Mouse (Mus musculus) layer of hippocampus, adult 2 months (tissue): ENCODE data around the gene Cmtm7. TPM values are rescaled to one million over a fixed set of nuclear protein-coding genes. Genes with fewer than 3 reads are reported as not detected.

Experiments
- DNase-seq, 2 experiments: peaks; one replicate each; pipeline ENCODE4 v3.0.0; 2022; ENCODE audit warnings: low spot score in 2 of 2
- H3K27ac ChIP-seq: fragments of 200-600 bp; 2 replicates; pipeline ENCODE4 v1.8.1; 2022
- H3K4me3 ChIP-seq: fragments of 200-600 bp; 2 replicates; pipeline ENCODE4 v1.8.1; 2022; ENCODE audit warnings: mild to moderate bottlenecking
- CTCF ChIP-seq: fragments of 200-600 bp; conservative IDR thresholded peaks from 2 replicates; pipeline ENCODE4 v1.8.1; 2022; ENCODE audit warnings: antibody characterized with exemption, mild to moderate bottlenecking, moderate library complexity
- long read RNA-seq, 2 experiments: library from polyadenylated mRNA; stranded (forward); transcript quantifications; one replicate each; pipeline ENCODE4 v2.0.0; 2021; ENCODE audit warnings: borderline mapping rate in 2 of 2
- total RNA-seq, 2 experiments: library from RNA; stranded (reverse); gene quantifications; 2 replicates each; pipeline ENCODE4 v1.2.3; 2021

Cmtm7 gene
- 1 to 10 TPM; 4.3 to 4.8 TPM for total RNA-seq
- long read RNA-seq, experiment 1 = 0 reads
- long read RNA-seq, experiment 2, partial matches to known transcripts = 0 of 1 reads
- long read RNA-seq, experiment 2, other reads (novel, unspliced or antisense) = 0 of 1 reads

DNA sequence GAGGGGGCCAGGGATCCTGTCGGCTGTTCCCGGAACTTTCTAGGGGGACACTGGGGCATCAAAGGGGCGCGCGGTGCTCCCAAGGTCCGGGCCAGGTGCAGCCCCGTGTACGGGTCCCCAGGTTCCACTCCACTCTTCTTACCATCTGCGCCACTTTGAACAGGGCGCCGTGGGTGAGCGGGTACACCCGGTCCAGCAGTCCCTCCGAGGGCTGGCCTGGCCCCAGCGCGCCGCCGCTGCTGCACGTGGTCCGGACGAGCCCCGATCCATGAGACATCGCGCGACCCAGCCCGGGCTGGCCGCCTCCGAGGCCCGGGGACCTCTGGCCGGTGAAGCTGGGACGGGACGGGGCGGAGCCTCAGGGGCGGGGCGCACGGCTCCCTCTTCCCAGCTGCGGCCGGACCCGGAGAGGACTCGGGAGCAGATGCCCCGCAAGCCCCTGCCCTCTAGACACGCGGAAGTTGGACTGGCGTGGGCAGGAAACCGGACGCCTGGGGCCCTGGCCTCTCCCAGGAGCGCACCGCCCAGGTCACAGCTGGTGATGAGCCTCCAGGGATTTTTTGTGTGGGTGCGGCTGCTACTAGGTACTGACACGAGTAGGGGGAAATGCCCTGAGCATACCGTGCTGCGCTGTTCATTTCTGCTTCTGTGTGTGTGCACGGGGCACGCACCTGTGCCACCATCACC lies at the start of gene Cmtm7:
Gene Cmtm7, minus strand, starts transcription at position 331 of the 687 bp plus-strand sequence.
- peak within 1 kb of the TSS; percentile 57; the same call in 1 of the 2 replicates for H3K27ac ChIP-seq
- no peak for DNase-seq
- no peak; the same call in 1 of the 2 replicates for TF ChIP-seq CTCF
- peak within 1 kb of the TSS; percentile 57 for H3K4me3 ChIP-seq

DNA sequence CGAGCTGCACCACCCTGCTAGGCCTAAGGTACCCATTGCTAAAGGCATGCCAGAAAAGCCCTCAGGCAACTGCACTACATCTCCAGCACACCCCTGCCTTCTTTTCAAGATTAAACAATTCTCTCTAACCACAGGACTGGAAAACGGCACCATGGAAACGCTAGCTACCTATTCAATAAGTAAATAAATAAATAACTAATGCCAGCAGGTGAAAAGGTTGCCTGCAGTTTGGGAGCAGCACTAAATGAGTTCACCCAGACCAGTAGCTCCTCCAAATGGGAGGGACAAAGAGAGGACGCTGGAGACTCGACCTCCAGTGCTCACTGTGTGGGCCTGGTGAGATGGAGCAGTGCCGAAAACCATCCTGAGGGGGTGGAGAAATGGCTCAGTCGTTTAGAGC lies 48.7 kb upstream of the Cmtm7 start:
- TF ChIP-seq CTCF = no peak
- Histone ChIP-seq H3K27ac (no peak overlapping the region), H3K4me3 (no peak overlapping the region)
- no peak for DNase-seq

DNA sequence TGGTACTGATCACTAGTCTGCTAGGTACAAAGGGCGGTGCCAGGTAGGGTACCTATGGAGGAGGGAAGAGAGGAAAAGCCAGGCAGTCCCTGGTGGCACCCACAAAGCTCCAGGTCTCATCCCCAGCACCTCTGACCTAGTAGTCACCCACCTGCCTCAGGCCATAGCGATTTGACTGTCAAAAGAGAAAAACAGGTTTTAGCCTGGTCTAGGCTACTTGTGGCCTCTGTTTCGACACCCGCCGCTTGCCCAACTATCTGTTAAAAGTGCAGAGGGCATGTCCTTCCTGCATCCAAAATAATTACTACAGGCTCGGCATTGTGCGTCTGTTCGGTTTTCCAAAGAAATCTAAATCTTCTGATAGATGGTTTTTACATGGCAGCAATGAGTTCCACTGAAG lies 48.0 kb upstream of the Cmtm7 start:
- TF ChIP-seq CTCF = no peak
- Histone ChIP-seq H3K4me3 (no peak overlapping the region), H3K27ac (no peak overlapping the region)
- no peak for DNase-seq

DNA sequence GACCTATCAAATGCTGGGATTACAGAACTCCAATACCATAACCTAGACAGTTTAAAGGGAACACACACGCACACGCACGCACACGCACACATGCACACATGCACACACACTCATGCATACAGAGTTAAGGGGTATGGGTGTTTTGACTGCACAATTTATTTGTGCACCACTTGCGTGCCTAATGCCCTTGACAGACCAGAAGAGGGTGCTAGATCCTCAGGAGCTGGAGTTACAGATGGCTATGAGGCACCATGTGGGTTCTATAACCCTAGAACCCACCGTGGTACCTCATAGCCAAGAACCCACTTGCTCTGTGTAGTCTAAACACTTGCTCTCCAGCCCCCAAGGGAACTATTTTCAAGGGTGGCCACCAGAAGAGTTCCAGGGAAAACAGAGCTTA lies 46.7 kb upstream of the Cmtm7 start:
- H3K27ac ChIP-seq = no peak overlapping the region
- DNase-seq = no peak
- TF ChIP-seq CTCF = no peak
- no peak overlapping the region for H3K4me3 ChIP-seq

DNA sequence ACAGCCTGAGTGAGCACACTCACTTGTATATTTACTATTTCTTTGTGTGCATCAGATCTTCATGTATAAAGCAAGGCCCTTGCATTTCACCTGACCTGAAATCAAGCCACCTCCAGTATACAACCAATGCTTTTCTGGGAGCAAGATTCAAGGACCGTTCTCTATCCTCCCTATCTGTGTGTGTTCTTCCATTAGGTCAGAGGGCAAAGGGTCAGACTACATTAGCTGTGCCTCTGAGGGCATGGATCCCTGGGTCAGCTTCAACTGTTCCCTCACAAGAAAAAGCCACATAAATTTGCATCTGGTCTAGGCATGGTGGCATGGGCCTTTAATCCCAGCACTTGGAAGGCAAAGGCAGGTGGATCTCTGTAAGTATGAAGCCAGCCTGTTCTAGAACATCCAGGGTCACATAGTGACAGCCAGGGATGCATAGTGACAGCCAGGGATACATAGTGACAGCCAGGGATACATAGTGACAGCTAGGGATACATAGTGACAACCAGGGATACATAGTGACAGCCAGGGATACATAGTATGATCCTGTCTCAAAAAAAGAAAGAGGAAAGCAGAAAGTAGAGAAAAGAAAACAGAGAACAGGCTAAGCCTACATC lies 45.7 kb upstream of the Cmtm7 start:
- DNase-seq = no peak

DNA sequence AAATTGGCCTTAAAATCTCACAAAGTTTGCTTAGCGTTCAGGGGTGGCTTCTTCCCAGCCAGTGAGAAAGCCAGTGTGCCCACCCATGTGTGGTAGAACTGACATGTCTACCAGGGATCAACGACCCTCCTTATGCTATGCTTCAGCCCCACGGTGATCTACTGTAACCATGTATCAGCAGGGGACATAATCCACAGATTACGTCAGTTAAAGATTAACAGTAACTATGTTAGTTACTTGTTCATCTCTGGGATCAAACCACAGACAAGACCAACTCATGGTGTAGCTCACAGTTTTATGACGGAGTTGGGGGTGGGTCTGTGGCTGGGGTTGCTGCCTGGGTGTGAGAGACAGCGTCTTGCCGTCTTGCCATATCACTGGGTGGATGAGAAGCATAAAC lies 42.5 kb upstream of the Cmtm7 start:
- no peak for TF ChIP-seq CTCF
- no peak for DNase-seq
- Histone ChIP-seq H3K4me3 (no peak overlapping the region), H3K27ac (no peak overlapping the region)

More for the DNA sequence above, 45.7 kb upstream of the Cmtm7 start:
- no peak for TF ChIP-seq CTCF
- Histone ChIP-seq H3K27ac (no peak overlapping the region), H3K4me3 (no peak overlapping the region)

- DNase-seq = no peak
- Histone ChIP-seq H3K27ac (no peak overlapping the region), H3K4me3 (no peak overlapping the region)
- TF ChIP-seq CTCF = no peak
Observed at GRCm38 (mm10) chr9:114821548-114822289, 40.1 kb upstream of the Cmtm7 start.

DNA sequence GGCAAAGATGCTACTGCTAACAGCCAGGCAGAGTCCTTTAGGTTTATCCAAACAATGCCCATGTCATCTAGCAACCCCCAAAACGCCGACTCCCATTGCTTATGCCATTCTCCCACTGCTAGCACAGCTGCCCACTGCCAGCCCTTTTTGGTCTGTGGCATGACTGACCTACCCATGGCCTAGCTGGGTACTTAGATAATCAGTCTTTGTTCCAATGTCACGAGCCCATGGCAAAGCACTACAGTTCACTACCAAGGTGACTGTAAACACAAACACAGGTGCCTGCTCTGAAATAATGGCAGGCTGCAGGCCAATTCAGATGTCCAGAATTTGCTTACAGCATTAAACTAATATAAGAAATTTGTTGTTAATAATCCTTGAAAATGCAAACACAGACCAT lies 37.3 kb upstream of the Cmtm7 start:
- TF ChIP-seq CTCF = no peak
- Histone ChIP-seq H3K27ac (no peak overlapping the region), H3K4me3 (no peak overlapping the region)
- no peak for DNase-seq

GRCm38 (mm10) chr9:114817012-114817411 lies 35.4 kb upstream of the Cmtm7 start:
- DNase-seq = no peak
- TF ChIP-seq CTCF = no peak
- H3K4me3 ChIP-seq = no peak overlapping the region
- H3K27ac ChIP-seq = no peak overlapping the region

- Histone ChIP-seq H3K4me3 (no peak overlapping the region), H3K27ac (no peak overlapping the region)
- no peak for TF ChIP-seq CTCF
- DNase-seq = no peak
Observed at GRCm38 (mm10) chr9:114816121-114816520, 34.5 kb upstream of the Cmtm7 start.

GRCm38 (mm10) chr9:114815315-114815714 lies 33.7 kb upstream of the Cmtm7 start:
- peak; percentile 87 for TF ChIP-seq CTCF
- no peak overlapping the region for H3K4me3 ChIP-seq
- DNase-seq = peak in 1 of 2 experiments; percentile 23
- H3K27ac ChIP-seq = no peak overlapping the region

DNA sequence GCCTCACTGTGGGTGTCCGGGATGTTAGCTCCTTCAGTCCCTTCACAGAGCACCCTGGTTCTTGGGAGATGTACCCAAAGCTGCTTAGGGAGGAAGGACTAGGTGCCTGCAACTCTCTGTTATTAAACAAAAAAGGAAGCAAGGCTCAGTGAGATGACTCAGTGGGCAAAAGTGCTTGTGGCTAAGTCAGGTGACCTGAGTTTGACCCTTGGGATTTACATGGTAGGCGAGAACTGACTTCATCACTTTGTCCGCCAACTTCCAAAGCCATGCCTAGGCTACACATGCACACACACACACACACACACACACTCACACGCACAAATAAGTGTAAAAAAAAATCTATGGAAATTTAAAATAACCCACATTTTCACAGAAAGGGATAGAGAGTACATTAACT lies 30.3 kb upstream of the Cmtm7 start:
- DNase-seq = no peak
- TF ChIP-seq CTCF = no peak
- H3K27ac ChIP-seq = no peak overlapping the region
- no peak overlapping the region for H3K4me3 ChIP-seq

DNA sequence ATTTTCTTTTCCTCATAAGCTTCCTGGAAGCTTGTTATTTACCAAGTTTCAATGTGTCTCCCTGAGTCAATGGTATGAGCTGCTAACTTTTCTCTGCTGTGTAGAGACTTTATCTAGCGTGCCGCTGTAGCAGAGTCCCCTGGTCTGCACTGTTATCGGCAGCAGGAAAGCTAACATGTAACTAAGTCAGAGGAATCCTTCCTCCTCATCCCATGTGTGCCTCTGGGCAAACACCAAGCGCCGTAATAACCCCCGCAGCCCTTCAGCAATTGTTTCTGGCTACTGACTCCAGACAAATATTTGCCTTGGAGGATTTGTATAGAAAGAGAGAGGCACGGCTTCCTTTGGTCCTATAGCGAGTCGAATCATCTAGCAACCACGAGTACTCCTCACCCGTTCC lies 29.2 kb upstream of the Cmtm7 start:
- no peak for DNase-seq
- no peak for TF ChIP-seq CTCF
- Histone ChIP-seq H3K4me3 (no peak overlapping the region), H3K27ac (no peak overlapping the region)
